Mouse (Mus musculus): ENCODE measurements at regions not wholly inside any gene's neighbourhood (a gene's known extent, or its start where the extent isn't known, plus 50 kb on each side); places are given as distances from the start of the nearest gene placed in this dataset.

DNA sequence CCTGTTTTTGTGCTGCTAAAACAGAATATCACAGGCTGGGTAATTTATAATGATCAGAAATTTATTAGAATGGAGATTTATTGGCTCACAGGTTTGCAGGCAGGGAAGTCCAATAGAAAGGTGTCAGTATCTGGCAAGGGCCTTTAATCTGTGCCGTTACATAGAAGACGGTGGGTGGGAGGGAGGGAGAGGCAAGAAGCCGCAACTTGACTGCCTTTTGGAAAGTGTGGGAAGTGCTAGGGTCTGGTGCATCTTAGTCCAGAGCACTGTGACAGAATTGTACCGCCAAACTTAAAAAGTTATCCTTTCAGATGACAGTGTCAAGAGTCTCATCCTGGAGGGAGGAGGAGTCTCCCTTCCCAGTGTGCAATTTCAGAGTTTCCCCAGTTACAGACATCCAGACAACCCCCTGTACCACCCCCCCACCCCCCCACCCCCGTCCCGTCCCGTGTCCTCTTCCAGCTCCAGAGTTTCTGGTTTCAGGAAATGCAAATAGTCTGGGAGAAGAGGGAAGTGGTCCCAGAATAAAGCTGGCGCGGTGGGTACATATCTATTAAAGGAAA, 261.4 kb upstream of the Mpped2 start:
- H3K9ac ChIP-seq (replicated peaks; ENCODE audit: low read depth, low read length), result no peak overlapping the region

GRCm38 (mm10) chr2:106436136-106436535, 256.9 kb upstream of the Mpped2 start:
- Histone ChIP-seq H3K27ac (ENCODE audit: low read depth) (no peak overlapping the region), H3K9me3 (replicated peaks; ENCODE audit: control insufficient read depth, low read length) (no peaks in the 10 kb centered on the region), H3K9ac (replicated peaks; ENCODE audit: low read depth, low read length) (no peak overlapping the region), H3K4me1 (ENCODE audit: control insufficient read depth, insufficient read depth) (no peaks in the 10 kb centered on the region), H3K4me2 (ENCODE audit: low read depth, low read length) (no peak overlapping the region), H3K36me3 (replicated peaks; ENCODE audit: control insufficient read depth, insufficient read depth, low read length) (no peaks in the 10 kb centered on the region), H3K4me3 (ENCODE audit: low read depth, low read length) (no peak overlapping the region), H3K27me3 (ENCODE audit: control insufficient read depth, insufficient read depth, low read length) (0 out of 2 replicates have a peak, but pooled peaks cover 5% of the 10 kb centered on the region)
- TF ChIP-seq EP300 (IDR thresholded peaks at IDR 0.05; ENCODE audit: low read depth) (no peak), CTCF (IDR thresholded peaks at IDR 0.05; ENCODE audit: low read depth) (no peak)
- no peak for DNase-seq (ENCODE audit: low spot score)
- ATAC-seq (ENCODE audit: insufficient read depth, low read depth), result no peak
- 69% methylated on average over 2 of the region's 2 CpGs for WGBS

More for the DNA sequence above, 261.4 kb upstream of the Mpped2 start:
- H3K4me3 ChIP-seq (ENCODE audit: low read depth, low read length), result peak overlapping the region; percentile 33
- no peaks in the 10 kb centered on the region for H3K4me1 ChIP-seq (ENCODE audit: control insufficient read depth, insufficient read depth)
- TF ChIP-seq EP300 (IDR thresholded peaks at IDR 0.05; ENCODE audit: low read depth) (no peak), CTCF (IDR thresholded peaks at IDR 0.05; ENCODE audit: low read depth) (no peak)
- no peak for DNase-seq (ENCODE audit: low spot score)
- H3K36me3 ChIP-seq (replicated peaks; ENCODE audit: control insufficient read depth, insufficient read depth, low read length), result no peaks in the 10 kb centered on the region
- peak overlapping the region; percentile 60 for H3K4me2 ChIP-seq (ENCODE audit: low read depth, low read length)
- H3K27ac ChIP-seq (ENCODE audit: low read depth), result no peak overlapping the region
- 8% methylated on average over 9 of the region's 9 CpGs for WGBS
- 0 out of 2 replicates have a peak, but pooled peaks cover 5% of the 10 kb centered on the region for H3K27me3 ChIP-seq (ENCODE audit: control insufficient read depth, insufficient read depth, low read length)
- no peaks in the 10 kb centered on the region for H3K9me3 ChIP-seq (replicated peaks; ENCODE audit: control insufficient read depth, low read length)
- ATAC-seq (ENCODE audit: insufficient read depth, low read depth), result no peak

GRCm38 (mm10) chr2:106454310-106454974, 238.6 kb upstream of the Mpped2 start:
- H3K27me3 ChIP-seq (ENCODE audit: control insufficient read depth, insufficient read depth, low read length), result no peaks in the 10 kb centered on the region
- TF ChIP-seq CTCF (IDR thresholded peaks at IDR 0.05; ENCODE audit: low read depth) (no peak), EP300 (IDR thresholded peaks at IDR 0.05; ENCODE audit: low read depth) (no peak)
- no peak overlapping the region for H3K4me2 ChIP-seq (ENCODE audit: low read depth, low read length)
- no peak overlapping the region for H3K4me3 ChIP-seq (ENCODE audit: low read depth, low read length)
- ATAC-seq (ENCODE audit: insufficient read depth, low read depth) (no peak), DNase-seq (ENCODE audit: low spot score) (no peak)
- no peak overlapping the region for H3K27ac ChIP-seq (ENCODE audit: low read depth)
- no peak overlapping the region for H3K9ac ChIP-seq (replicated peaks; ENCODE audit: low read depth, low read length)
- H3K4me1 ChIP-seq (ENCODE audit: control insufficient read depth, insufficient read depth), result no peaks in the 10 kb centered on the region
- WGBS, result 58% methylated on average over 7 of the region's 7 CpGs
- H3K36me3 ChIP-seq (replicated peaks; ENCODE audit: control insufficient read depth, insufficient read depth, low read length), result no peaks in the 10 kb centered on the region
- H3K9me3 ChIP-seq (replicated peaks; ENCODE audit: control insufficient read depth, low read length), result no peaks in the 10 kb centered on the region

DNA sequence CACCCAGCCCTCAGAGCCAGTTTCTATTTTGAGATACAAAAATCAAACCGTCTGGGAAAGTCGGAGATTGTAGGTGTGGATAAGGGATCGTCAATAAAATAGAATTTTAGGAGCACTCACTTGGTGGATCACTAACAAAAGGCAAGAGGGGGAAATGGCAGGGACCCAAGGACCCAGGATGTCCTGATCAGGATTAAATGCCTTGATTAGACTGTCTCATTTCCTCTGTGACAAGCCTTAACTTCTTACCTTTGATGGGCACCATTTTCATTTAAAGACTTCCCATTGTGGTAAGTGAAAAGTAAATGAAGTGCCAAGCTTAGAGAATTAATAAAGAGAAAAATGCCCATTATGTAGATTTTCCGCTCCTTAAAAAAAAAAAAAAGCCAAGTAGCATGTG, 238.0 kb upstream of the Mpped2 start:
- no peaks in the 10 kb centered on the region for H3K9me3 ChIP-seq (replicated peaks; ENCODE audit: control insufficient read depth, low read length)
- no peak overlapping the region for H3K4me3 ChIP-seq (ENCODE audit: low read depth, low read length)
- ATAC-seq (ENCODE audit: insufficient read depth, low read depth) (no peak), DNase-seq (ENCODE audit: low spot score) (no peak)
- H3K27ac ChIP-seq (ENCODE audit: low read depth), result no peak overlapping the region
- no peaks in the 10 kb centered on the region for H3K27me3 ChIP-seq (ENCODE audit: control insufficient read depth, insufficient read depth, low read length)
- no peak overlapping the region for H3K9ac ChIP-seq (replicated peaks; ENCODE audit: low read depth, low read length)
- H3K4me2 ChIP-seq (ENCODE audit: low read depth, low read length), result no peak overlapping the region
- H3K4me1 ChIP-seq (ENCODE audit: control insufficient read depth, insufficient read depth), result no peaks in the 10 kb centered on the region
- WGBS, result 80% methylated on average over 4 of the region's 4 CpGs
- TF ChIP-seq EP300 (IDR thresholded peaks at IDR 0.05; ENCODE audit: low read depth), result no peak
- no peak for TF ChIP-seq CTCF (IDR thresholded peaks at IDR 0.05; ENCODE audit: low read depth)
- no peaks in the 10 kb centered on the region for H3K36me3 ChIP-seq (replicated peaks; ENCODE audit: control insufficient read depth, insufficient read depth, low read length)

DNA sequence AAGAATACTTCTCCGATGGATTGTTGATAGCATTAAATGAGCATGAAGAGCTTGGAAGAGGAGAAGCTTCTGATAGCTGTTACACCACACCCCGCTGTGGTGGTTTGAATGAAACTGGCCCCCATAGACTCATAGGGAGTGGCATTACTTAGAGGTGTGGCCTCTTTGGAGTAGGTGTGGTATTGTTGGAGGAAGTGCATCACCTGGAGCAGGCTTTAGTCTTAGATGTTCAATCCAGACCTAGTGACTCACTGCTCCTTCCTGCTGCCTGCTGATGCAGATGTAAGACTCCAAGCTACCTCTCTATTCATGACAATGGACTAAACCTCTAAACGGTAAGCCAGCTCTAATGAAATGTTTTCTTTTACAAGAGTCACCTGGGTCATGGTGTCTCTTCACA, 237.1 kb upstream of the Mpped2 start:
- Histone ChIP-seq H3K4me3 (ENCODE audit: low read depth, low read length) (no peak overlapping the region), H3K4me1 (ENCODE audit: control insufficient read depth, insufficient read depth) (peaks cover 2% of the 10 kb centered on the region; the same call in 1 of the 2 replicates), H3K27ac (ENCODE audit: low read depth) (no peak overlapping the region), H3K9me3 (replicated peaks; ENCODE audit: control insufficient read depth, low read length) (no peaks in the 10 kb centered on the region), H3K27me3 (ENCODE audit: control insufficient read depth, insufficient read depth, low read length) (no peaks in the 10 kb centered on the region), H3K9ac (replicated peaks; ENCODE audit: low read depth, low read length) (no peak overlapping the region), H3K36me3 (replicated peaks; ENCODE audit: control insufficient read depth, insufficient read depth, low read length) (no peaks in the 10 kb centered on the region), H3K4me2 (ENCODE audit: low read depth, low read length) (no peak overlapping the region)
- DNase-seq (ENCODE audit: low spot score) (no peak), ATAC-seq (ENCODE audit: insufficient read depth, low read depth) (no peak)
- TF ChIP-seq EP300 (IDR thresholded peaks at IDR 0.05; ENCODE audit: low read depth) (no peak), CTCF (IDR thresholded peaks at IDR 0.05; ENCODE audit: low read depth) (no peak)
- 90% methylated on average over 3 of the region's 3 CpGs for WGBS

DNA sequence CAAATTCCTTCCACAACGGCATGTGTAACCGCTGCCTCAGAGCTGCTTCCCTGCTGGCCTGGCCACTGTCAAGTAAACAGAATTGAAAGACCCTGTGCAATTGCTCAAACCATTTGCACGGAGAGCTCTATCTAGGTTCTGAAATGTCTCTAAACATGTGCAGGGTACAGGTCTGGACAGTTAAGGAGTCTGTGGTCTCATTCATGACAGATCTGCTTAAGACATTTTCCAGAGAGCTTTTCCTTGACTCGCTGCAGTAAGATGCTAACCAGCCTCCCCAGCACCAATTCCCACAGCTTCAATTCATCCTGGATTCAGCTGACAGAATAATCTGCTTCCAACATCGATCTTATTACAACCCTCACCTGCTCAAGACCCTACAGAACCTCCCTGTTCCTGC, 235.1 kb upstream of the Mpped2 start:
- Histone ChIP-seq H3K27ac (ENCODE audit: low read depth) (no peak overlapping the region), H3K4me2 (ENCODE audit: low read depth, low read length) (no peak overlapping the region), H3K36me3 (replicated peaks; ENCODE audit: control insufficient read depth, insufficient read depth, low read length) (no peaks in the 10 kb centered on the region), H3K4me1 (ENCODE audit: control insufficient read depth, insufficient read depth) (peaks cover 13% of the 10 kb centered on the region), H3K27me3 (ENCODE audit: control insufficient read depth, insufficient read depth, low read length) (no peaks in the 10 kb centered on the region), H3K9me3 (replicated peaks; ENCODE audit: control insufficient read depth, low read length) (no peaks in the 10 kb centered on the region), H3K4me3 (ENCODE audit: low read depth, low read length) (no peak overlapping the region), H3K9ac (replicated peaks; ENCODE audit: low read depth, low read length) (no peak overlapping the region)
- TF ChIP-seq CTCF (IDR thresholded peaks at IDR 0.05; ENCODE audit: low read depth) (no peak), EP300 (IDR thresholded peaks at IDR 0.05; ENCODE audit: low read depth) (no peak)
- no peak for DNase-seq (ENCODE audit: low spot score)
- no peak for ATAC-seq (ENCODE audit: insufficient read depth, low read depth)
- 34% methylated on average over 5 of the region's 5 CpGs for WGBS
